Mouse (Mus musculus): ENCODE data around the gene Gm10057.
"Not testable (repeated sequence)": the region's sequence is repeated elsewhere in the genome, so short reads cannot be mapped to it uniquely, and the experiment has no call there.

Gene Gm10057

GRCm38 (mm10) chrX:154054939-154055338, at the start of gene Gm10057:
TSS of gene Gm10057 (minus strand) at chrX:154055039.
- not testable (repeated sequence) for DNase-seq (ENCODE audit: low spot score)

- DNase-seq (ENCODE audit: low spot score), result not testable (repeated sequence)
These were observed 21.1 kb downstream of the Gm10057 start, which contains the start of gene 4921511M17Rik for GRCm38 (mm10) chrX:154033727-154034126. TSS of gene 4921511M17Rik (minus strand) at chrX:154033827.

- DNase-seq (ENCODE audit: low spot score), result not testable (repeated sequence)
These were observed 42.3 kb downstream of the Gm10057 start, which contains the start of gene Samt1 for GRCm38 (mm10) chrX:154012540-154012939. TSS of gene Samt1 (minus strand) at chrX:154012640.
